Mouse (Mus musculus): ENCODE data around the gene Snrpd3.

GRCm38 (mm10) chr10:75491936-75492262, 25.5 kb upstream of the Snrpd3 start:
- TF ChIP-seq CTCF (IDR thresholded peaks at IDR 0.05; ENCODE audit: low read depth) (no peak), EP300 (optimal IDR thresholded peaks at IDR 0.05) (no peak)
